Mouse (Mus musculus) hindbrain, embryonic 16.5 days (tissue): ENCODE results near the gene Pon1. TPM values are rescaled to one million over a fixed set of nuclear protein-coding genes. Genes with fewer than 3 reads are reported as not detected.

Experiments used
- ATAC-seq: fragments of 200-750 bp; cut with Nextera tagmentation; 2 replicates; pipeline ENCODE4 v1.8.0; 2017; ENCODE audit warnings: moderate TSS enrichment, moderate library complexity
- H3K27ac ChIP-seq: fragments of 300-500 bp; sonication (generic); 2 replicates; pipeline ENCODE4 v1.5.1; 2014; ENCODE audit warnings: low read depth, mild to moderate bottlenecking, control low read depth, low read length, moderate library complexity
- H3K27me3 ChIP-seq: fragments of 300-500 bp; sonication (generic); replicated peaks from 2 replicates; pipeline ENCODE4 v1.6.1; 2014; ENCODE audit warnings: low read length; ENCODE audit not compliant: control insufficient read depth, insufficient read depth
- H3K36me3 ChIP-seq: fragments of 300-500 bp; sonication (generic); 2 replicates; pipeline ENCODE4 v1.6.1; 2014; ENCODE audit warnings: mild to moderate bottlenecking, low read length, moderate library complexity, mixed read lengths; ENCODE audit not compliant: control insufficient read depth, insufficient read depth
- H3K4me1 ChIP-seq: fragments of 300-500 bp; sonication (generic); 2 replicates; pipeline ENCODE4 v1.6.1; 2014; ENCODE audit warnings: low read depth, low read length; ENCODE audit not compliant: control insufficient read depth, insufficient read depth
- H3K4me2 ChIP-seq: fragments of 300-500 bp; sonication (generic); 2 replicates; pipeline ENCODE4 v1.6.1; 2014; ENCODE audit warnings: mild to moderate bottlenecking, low read length, control low read depth, moderate library complexity
- H3K4me3 ChIP-seq: fragments of 300-500 bp; sonication (generic); 2 replicates; pipeline ENCODE4 v1.5.1; 2014; ENCODE audit warnings: mild to moderate bottlenecking, low read length, control low read depth, moderate library complexity
- H3K9ac ChIP-seq: fragments of 300-500 bp; sonication (generic); 2 replicates; pipeline ENCODE4 v1.6.1; 2014; ENCODE audit warnings: low read depth, mild to moderate bottlenecking, control low read depth, low read length, moderate library complexity
- H3K9me3 ChIP-seq: fragments of 300-500 bp; sonication (generic); 2 replicates; pipeline ENCODE4 v1.6.1; 2014; ENCODE audit warnings: mild to moderate bottlenecking, low read length, moderate library complexity; ENCODE audit not compliant: control insufficient read depth
- WGBS: fragments of 180-500 bp; shearing (Covaris S2); extraction: QIAGEN DNeasy Blood & Tissue Kit; methylation state at CpG from one replicate; pipeline ENCODE4 v1.1.7; 2014; 5-methylcytosine and 5-hydroxymethylcytosine counted together
- polyA plus RNA-seq: library from polyadenylated mRNA; unstranded; fragments of >200 nt; fragmentation: Nextera tagmentation; extraction: Ambion mirVana; gene quantifications from 2 replicates; pipeline ENCODE4 v1.2.1, GENCODE M21; 2015

Gene Pon1
- polyA plus RNA-seq, 1 experiment from 2014 or later: 0.53 TPM

GRCm38 (mm10) chr6:5151171-5151570, 42.6 kb downstream of the Pon1 start:
- H3K9me3 ChIP-seq: no peaks in the 10 kb centered on the region
- H3K27me3 ChIP-seq: no peaks in the 10 kb centered on the region
- H3K27ac ChIP-seq: no peak overlapping the region
- 26% methylated on average over 4 of the region's 4 CpGs for WGBS
- no peak overlapping the region for H3K4me3 ChIP-seq
- H3K36me3 ChIP-seq: 0 out of 2 replicates have a peak, but pooled peaks cover 4% of the 10 kb centered on the region
- 0 out of 2 replicates have a peak, but pooled peaks have one; percentile 35 for ATAC-seq
- no peak overlapping the region for H3K4me2 ChIP-seq
- H3K9ac ChIP-seq: no peak overlapping the region
- H3K4me1 ChIP-seq: no peaks in the 10 kb centered on the region

GRCm38 (mm10) chr6:5149941-5150340, 43.8 kb downstream of the Pon1 start:
- no peak overlapping the region for H3K4me3 ChIP-seq
- H3K9me3 ChIP-seq: no peaks in the 10 kb centered on the region
- no peaks in the 10 kb centered on the region for H3K27me3 ChIP-seq
- no peaks in the 10 kb centered on the region for H3K36me3 ChIP-seq
- no peaks in the 10 kb centered on the region for H3K4me1 ChIP-seq
- no peak overlapping the region for H3K27ac ChIP-seq
- no peak overlapping the region for H3K4me2 ChIP-seq
- no peak overlapping the region for H3K9ac ChIP-seq
- no peak for ATAC-seq
- WGBS: 79% methylated on average over 2 of the region's 2 CpGs

- H3K4me1 ChIP-seq: no peaks in the 10 kb centered on the region
- no peaks in the 10 kb centered on the region for H3K36me3 ChIP-seq
- no peak overlapping the region for H3K4me2 ChIP-seq
- WGBS: 75% methylated on average over 13 of the region's 13 CpGs
- H3K9ac ChIP-seq: no peak overlapping the region
- H3K27ac ChIP-seq: no peak overlapping the region
- H3K4me3 ChIP-seq: no peak overlapping the region
- no peaks in the 10 kb centered on the region for H3K9me3 ChIP-seq
- ATAC-seq: no peak
- no peaks in the 10 kb centered on the region for H3K27me3 ChIP-seq
Measured at GRCm38 (mm10) chr6:5147488-5148142, 46.1 kb downstream of the Pon1 start.

GRCm38 (mm10) chr6:5139666-5140065, 54.1 kb downstream of the Pon1 start:
- Histone ChIP-seq H3K36me3 (peaks cover 2% of the 10 kb centered on the region; the same call in 1 of the 2 replicates), H3K4me3 (no peak overlapping the region), H3K4me1 (no peaks in the 10 kb centered on the region), H3K9me3 (no peaks in the 10 kb centered on the region), H3K27me3 (no peaks in the 10 kb centered on the region), H3K9ac (no peak overlapping the region), H3K27ac (no peak overlapping the region), H3K4me2 (no peak overlapping the region)
- no peak for ATAC-seq
- 77% methylated on average over 9 of the region's 9 CpGs for WGBS

- Histone ChIP-seq H3K9me3 (no peaks in the 10 kb centered on the region), H3K27ac (no peak overlapping the region), H3K4me1 (no peaks in the 10 kb centered on the region), H3K9ac (no peak overlapping the region), H3K4me3 (no peak overlapping the region), H3K27me3 (no peaks in the 10 kb centered on the region), H3K36me3 (peaks cover 2% of the 10 kb centered on the region; the same call in 1 of the 2 replicates), H3K4me2 (no peak overlapping the region)
- ATAC-seq: no peak
- 83% methylated on average over 12 of the region's 12 CpGs for WGBS
Measured at GRCm38 (mm10) chr6:5138875-5139631, 54.7 kb downstream of the Pon1 start.

GRCm38 (mm10) chr6:5136046-5136445, 57.7 kb downstream of the Pon1 start:
- 83% methylated on average over 6 of the region's 6 CpGs for WGBS
- H3K9ac ChIP-seq: no peak overlapping the region
- H3K36me3 ChIP-seq: peaks cover 2% of the 10 kb centered on the region; the same call in 1 of the 2 replicates
- ATAC-seq: no peak
- H3K9me3 ChIP-seq: no peaks in the 10 kb centered on the region
- no peak overlapping the region for H3K27ac ChIP-seq
- no peak overlapping the region for H3K4me3 ChIP-seq
- H3K4me1 ChIP-seq: no peaks in the 10 kb centered on the region
- H3K4me2 ChIP-seq: no peak overlapping the region
- H3K27me3 ChIP-seq: no peaks in the 10 kb centered on the region

GRCm38 (mm10) chr6:5134986-5135385, 58.8 kb downstream of the Pon1 start:
- no peak overlapping the region for H3K4me3 ChIP-seq
- no peaks in the 10 kb centered on the region for H3K9me3 ChIP-seq
- H3K4me1 ChIP-seq: no peaks in the 10 kb centered on the region
- no peak for ATAC-seq
- H3K27me3 ChIP-seq: no peaks in the 10 kb centered on the region
- no peak overlapping the region for H3K9ac ChIP-seq
- no peak overlapping the region for H3K4me2 ChIP-seq
- WGBS: 87% methylated on average over 6 of the region's 6 CpGs
- H3K36me3 ChIP-seq: peaks cover 2% of the 10 kb centered on the region; the same call in 1 of the 2 replicates
- no peak overlapping the region for H3K27ac ChIP-seq

GRCm38 (mm10) chr6:5129364-5130093, 64.2 kb downstream of the Pon1 start:
- WGBS: 66% methylated on average over 14 of the region's 14 CpGs
- Histone ChIP-seq H3K4me2 (no peak overlapping the region), H3K4me3 (no peak overlapping the region), H3K27ac (no peak overlapping the region), H3K9ac (no peak overlapping the region), H3K27me3 (no peaks in the 10 kb centered on the region), H3K4me1 (no peaks in the 10 kb centered on the region), H3K36me3 (no peaks in the 10 kb centered on the region), H3K9me3 (no peaks in the 10 kb centered on the region)
- ATAC-seq: 0 out of 2 replicates have a peak, but pooled peaks have one; percentile 42

GRCm38 (mm10) chr6:5120229-5120628, 73.5 kb downstream of the Pon1 start:
- H3K36me3 ChIP-seq: no peaks in the 10 kb centered on the region
- no peak overlapping the region for H3K9ac ChIP-seq
- H3K9me3 ChIP-seq: no peaks in the 10 kb centered on the region
- H3K27me3 ChIP-seq: no peaks in the 10 kb centered on the region
- 24% methylated on average over 3 of the region's 3 CpGs for WGBS
- no peak overlapping the region for H3K27ac ChIP-seq
- H3K4me2 ChIP-seq: no peak overlapping the region
- no peaks in the 10 kb centered on the region for H3K4me1 ChIP-seq
- H3K4me3 ChIP-seq: no peak overlapping the region
- no peak for ATAC-seq
